Mouse (Mus musculus) spleen, adult 18-20 months (tissue): ENCODE measurements around the gene Pdzd11.

Experiments used
- DNase-seq, 2 experiments: peaks; one replicate each; pipeline ENCODE4 v3.0.0; 2022; ENCODE audit warnings: mixed read lengths in 2 of 2

Gene Pdzd11

GRCm38 (mm10) chrX:100625802-100626793, at the start of gene Pdzd11:
Gene Pdzd11 (minus strand): TSS chrX:100626568.
- DNase-seq: peak; percentile 71 to 73

DNA sequence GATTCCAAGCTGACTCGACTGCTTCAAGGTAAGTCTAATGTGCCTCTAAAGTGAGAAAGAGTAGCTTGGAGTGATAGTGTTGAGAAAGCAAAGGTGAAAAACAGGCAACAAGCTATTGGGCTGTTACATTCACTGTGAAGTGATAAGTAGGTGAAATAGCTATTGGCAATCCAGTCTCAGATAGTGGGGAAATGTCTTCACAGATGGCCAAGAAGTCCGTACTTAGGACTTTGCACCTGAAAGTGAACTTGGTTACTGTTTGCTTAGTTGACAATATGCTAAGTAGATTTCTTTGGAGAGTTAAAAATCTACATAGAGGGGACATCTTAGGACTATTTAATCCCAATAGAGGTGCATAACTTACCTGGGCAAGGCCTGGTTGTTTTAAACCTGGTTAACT, 38.5 kb upstream of the Pdzd11 start:
- DNase-seq: no peak

DNA sequence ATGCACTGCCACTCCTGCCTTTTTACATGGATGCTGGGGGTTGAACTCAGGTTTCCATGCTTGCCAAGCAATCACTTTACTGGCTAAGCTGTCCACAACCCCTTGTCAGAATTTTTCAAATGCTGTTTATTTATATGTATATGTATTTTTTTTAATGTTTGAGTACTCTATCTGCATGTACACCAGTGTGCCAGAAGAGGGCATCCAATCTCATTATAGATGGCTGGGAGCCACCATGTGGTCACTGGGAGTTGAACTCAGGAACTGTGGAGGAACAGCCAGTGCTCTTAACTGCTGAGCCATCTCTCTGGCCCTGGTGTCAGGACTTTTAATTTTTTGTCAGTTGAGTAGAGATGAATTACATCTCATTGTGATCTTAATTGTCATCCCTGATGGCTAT, 26.5 kb upstream of the Pdzd11 start:
- no peak for DNase-seq

DNA sequence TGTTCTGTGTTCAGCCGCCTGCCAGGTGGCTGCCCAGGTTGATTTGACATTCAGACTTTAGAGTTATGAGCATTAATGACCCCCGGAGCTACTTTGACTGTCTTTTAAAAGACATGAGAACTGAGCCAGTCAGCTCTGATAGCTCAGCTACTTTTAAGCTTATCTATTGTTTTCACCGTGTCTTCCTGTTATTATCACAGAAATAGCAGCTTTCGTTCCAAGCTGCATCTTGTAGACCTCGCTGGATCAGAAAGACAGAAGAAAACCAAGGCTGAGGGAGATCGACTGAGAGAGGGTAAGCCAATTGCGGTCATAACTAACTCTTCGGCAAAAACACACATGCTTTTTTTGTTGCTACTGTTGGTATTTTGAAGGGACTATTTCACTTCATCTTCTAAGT, 12.1 kb upstream of the Pdzd11 start:
- DNase-seq: no peak

DNA sequence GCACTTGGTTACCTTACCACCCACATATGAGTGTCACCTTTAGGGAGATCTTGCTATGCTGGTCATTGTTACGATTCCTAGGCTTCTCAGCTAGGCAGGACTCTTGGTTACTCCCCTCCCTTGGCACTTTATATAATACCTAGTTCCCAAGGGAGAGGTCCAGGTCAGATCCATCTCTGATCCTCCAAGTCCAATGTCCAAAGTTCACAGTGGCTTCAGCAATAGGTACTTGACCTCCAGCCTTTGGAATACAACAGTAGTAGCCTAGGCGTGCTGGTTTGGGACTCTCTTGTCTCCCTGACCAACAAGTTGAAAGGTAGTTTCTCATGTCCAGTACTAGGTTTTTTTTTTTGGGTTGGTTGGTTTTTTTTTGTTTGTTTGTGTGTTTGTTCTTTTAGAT, 2.7 kb upstream of the Pdzd11 start:
- DNase-seq: no peak

GRCm38 (mm10) chrX:100625546-100625801, 894 bp downstream of the Pdzd11 start, which contains the start of gene Kif4:
Gene Kif4 (plus strand): TSS chrX:100625737.
- DNase-seq: no peak

- DNase-seq: no peak
Measured at GRCm38 (mm10) chrX:100625146-100625545, 1.2 kb downstream of the Pdzd11 start.

DNA sequence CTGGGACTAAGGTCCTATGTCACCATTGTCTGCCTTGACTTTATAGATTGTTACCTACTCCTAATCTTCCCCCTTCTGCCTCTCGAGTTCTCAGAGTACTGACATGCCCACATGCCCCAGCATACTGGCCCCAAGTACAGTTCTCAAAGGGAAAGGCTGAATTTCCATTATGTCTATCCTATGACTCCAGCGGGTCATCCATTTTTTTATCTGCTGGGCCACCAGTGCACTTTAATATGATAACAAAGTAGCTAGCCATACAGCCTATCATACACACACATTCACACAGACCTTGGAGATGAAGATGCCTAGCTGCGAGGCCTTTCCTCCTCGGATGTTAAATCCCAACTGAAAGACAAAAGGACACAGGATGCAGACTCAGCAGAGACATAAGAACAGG, 2.1 kb downstream of the Pdzd11 start:
- no peak for DNase-seq

- no peak for DNase-seq
Measured at GRCm38 (mm10) chrX:100621366-100621765, 5.0 kb downstream of the Pdzd11 start.

GRCm38 (mm10) chrX:100618488-100618887, 7.9 kb downstream of the Pdzd11 start:
- no peak for DNase-seq

- no peak for DNase-seq
Measured at GRCm38 (mm10) chrX:100605314-100605713, 21.1 kb downstream of the Pdzd11 start, which contains the start of gene Arr3. Gene Arr3 (plus strand): TSS chrX:100605497.

- no peak for DNase-seq
Measured at GRCm38 (mm10) chrX:100599755-100600154, 26.6 kb downstream of the Pdzd11 start.

DNA sequence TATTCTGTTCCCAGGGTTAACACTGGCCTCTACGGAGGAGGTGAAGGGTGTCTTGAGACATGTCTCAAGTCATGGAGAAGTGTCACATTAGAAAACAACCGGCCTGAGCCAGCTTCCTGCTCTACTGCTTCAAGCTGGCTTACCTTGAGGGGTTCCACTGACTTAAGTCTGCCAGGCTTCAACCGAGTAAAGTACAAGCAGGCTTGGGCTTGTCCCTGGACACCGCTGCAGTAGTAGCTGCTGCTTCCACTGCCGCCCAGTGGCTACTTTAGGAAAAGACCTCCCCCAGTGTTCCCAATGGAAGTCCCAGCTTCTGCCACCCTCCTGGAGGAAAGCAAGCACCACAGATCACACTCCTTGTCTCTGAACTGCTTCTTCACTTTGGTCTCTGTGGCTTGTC, 28.9 kb downstream of the Pdzd11 start:
- no peak for DNase-seq

DNA sequence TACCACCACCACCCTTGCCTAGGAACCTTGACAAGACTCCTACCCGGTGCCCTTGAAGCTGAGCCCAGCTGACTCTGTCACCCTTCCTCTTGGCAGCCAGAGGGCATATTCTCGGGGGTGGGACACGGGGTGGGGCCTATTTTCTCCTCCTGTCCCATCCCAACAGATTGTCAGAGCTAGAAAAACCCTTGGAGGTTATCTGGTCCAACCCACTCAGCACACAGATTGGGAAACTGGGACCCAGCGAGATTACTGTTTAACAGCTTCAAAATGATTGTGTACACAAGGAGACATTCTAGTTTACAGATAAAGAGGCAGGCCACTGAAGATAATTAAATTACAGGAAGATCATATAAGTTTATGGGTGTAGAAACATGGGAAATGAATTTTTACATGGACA, 31.6 kb downstream of the Pdzd11 start, which contains the start of gene P2ry4:
P2ry4 (minus strand) TSS at position 79 of the 400 bp plus-strand sequence.
- DNase-seq: no peak
